Mouse (Mus musculus): ENCODE results near the gene Anp32a. TPM values are rescaled to one million over a fixed set of nuclear protein-coding genes. Genes with fewer than 3 reads are reported as not detected.
A peak's percentile ranks its signal among the peaks of the same experiment; 100 is the strongest.

Anp32a gene
- polyA plus RNA-seq, 1 experiment from 2014 or later, result 135 TPM

- WGBS, result 75% methylated on average over 6 of the region's 6 CpGs
- no peaks in the 10 kb centered on the region for H3K36me3 ChIP-seq (ENCODE audit: insufficient read depth)
- H3K4me3 ChIP-seq (ENCODE audit: low read depth, low read length), result no peak overlapping the region
- no peaks in the 10 kb centered on the region for H3K27me3 ChIP-seq (ENCODE audit: insufficient read depth, low read length)
- no peak for ATAC-seq (ENCODE audit: insufficient read depth)
- DNase-seq, result peak; percentile 0
- no peak for TF ChIP-seq CTCF (IDR thresholded peaks at IDR 0.05; ENCODE audit: low read depth)
- no peak overlapping the region for H3K27ac ChIP-seq (ENCODE audit: low read depth)
- H3K4me1 ChIP-seq (ENCODE audit: insufficient read depth), result peaks cover 8% of the 10 kb centered on the region
- no peaks in the 10 kb centered on the region for H3K9me3 ChIP-seq (ENCODE audit: low read depth, low read length)
- no peak overlapping the region for H3K4me2 ChIP-seq
- H3K9ac ChIP-seq, result no peak overlapping the region
These were observed 5.2 kb downstream of the Anp32a start for GRCm38 (mm10) chr9:62346388-62346679.

- H3K4me1 ChIP-seq (ENCODE audit: insufficient read depth), result peaks cover 8% of the 10 kb centered on the region
- no peak for TF ChIP-seq CTCF (IDR thresholded peaks at IDR 0.05; ENCODE audit: low read depth)
- no peak overlapping the region for H3K9ac ChIP-seq
- WGBS, result 80% methylated on average over 5 of the region's 5 CpGs
- H3K9me3 ChIP-seq (ENCODE audit: low read depth, low read length), result no peaks in the 10 kb centered on the region
- 0 out of 2 replicates have a peak, but pooled peaks cover 3% of the 10 kb centered on the region for H3K36me3 ChIP-seq (ENCODE audit: insufficient read depth)
- no peak for ATAC-seq (ENCODE audit: insufficient read depth)
- H3K4me2 ChIP-seq, result no peak overlapping the region
- DNase-seq, result peak; percentile 0
- no peaks in the 10 kb centered on the region for H3K27me3 ChIP-seq (ENCODE audit: insufficient read depth, low read length)
- no peak overlapping the region for H3K27ac ChIP-seq (ENCODE audit: low read depth)
- no peak overlapping the region for H3K4me3 ChIP-seq (ENCODE audit: low read depth, low read length)
These were observed 6.1 kb downstream of the Anp32a start for GRCm38 (mm10) chr9:62347201-62347600.

DNA sequence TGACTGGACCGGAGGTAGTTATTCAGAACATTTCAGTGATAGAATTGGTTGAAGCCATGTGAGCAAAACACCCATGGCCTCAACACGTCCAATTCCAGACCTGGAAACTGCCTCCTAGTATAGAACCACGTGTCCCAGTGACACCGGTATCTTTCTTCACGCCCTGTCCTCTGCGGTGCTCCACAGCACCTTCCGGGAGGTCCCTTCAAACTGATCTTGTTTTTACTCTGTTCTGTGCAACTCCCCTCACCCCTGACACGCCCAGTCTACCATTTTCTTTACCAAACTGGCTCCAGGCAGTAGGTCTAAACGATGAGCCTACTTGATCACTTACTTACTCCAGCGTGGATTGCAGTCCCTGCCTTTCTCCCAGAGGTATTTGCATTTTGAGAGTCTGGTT, 7.0 kb downstream of the Anp32a start:
- 79% methylated on average over 10 of the region's 10 CpGs for WGBS
- no peak for ATAC-seq (ENCODE audit: insufficient read depth)
- H3K4me1 ChIP-seq (ENCODE audit: insufficient read depth), result peaks cover 8% of the 10 kb centered on the region
- no peaks in the 10 kb centered on the region for H3K27me3 ChIP-seq (ENCODE audit: insufficient read depth, low read length)
- no peak overlapping the region for H3K9ac ChIP-seq
- no peaks in the 10 kb centered on the region for H3K9me3 ChIP-seq (ENCODE audit: low read depth, low read length)
- DNase-seq, result peak; percentile 0
- H3K4me3 ChIP-seq (ENCODE audit: low read depth, low read length), result no peak overlapping the region
- no peak for TF ChIP-seq CTCF (IDR thresholded peaks at IDR 0.05; ENCODE audit: low read depth)
- no peak overlapping the region for H3K4me2 ChIP-seq
- 0 out of 2 replicates have a peak, but pooled peaks cover 3% of the 10 kb centered on the region for H3K36me3 ChIP-seq (ENCODE audit: insufficient read depth)
- no peak overlapping the region for H3K27ac ChIP-seq (ENCODE audit: low read depth)

DNA sequence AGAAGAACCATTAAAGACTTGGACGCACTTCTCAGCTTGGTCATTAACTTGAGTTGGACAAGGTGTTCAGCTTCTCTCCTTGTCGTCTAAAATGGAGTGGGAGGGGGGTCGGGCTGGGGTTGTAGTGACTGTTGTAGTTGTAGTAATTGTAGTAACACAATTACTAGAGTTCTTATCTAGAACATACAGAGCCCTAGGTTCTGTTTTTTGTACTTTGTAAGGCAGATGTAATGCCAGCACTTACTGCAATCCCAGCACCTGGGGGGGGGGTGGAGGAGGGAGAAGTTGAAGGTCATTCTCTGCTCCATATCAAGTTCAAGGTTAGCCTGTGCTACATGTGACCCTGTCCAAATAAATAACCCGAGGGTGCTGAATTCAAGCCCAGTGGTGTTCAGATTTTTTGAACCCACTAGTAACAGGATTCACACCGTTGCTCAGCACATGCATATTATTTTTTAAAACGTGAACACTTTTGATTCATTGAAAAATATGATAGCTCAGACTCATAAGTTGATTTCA, 7.4 kb downstream of the Anp32a start:
- no peak for TF ChIP-seq CTCF (IDR thresholded peaks at IDR 0.05; ENCODE audit: low read depth)

DNA sequence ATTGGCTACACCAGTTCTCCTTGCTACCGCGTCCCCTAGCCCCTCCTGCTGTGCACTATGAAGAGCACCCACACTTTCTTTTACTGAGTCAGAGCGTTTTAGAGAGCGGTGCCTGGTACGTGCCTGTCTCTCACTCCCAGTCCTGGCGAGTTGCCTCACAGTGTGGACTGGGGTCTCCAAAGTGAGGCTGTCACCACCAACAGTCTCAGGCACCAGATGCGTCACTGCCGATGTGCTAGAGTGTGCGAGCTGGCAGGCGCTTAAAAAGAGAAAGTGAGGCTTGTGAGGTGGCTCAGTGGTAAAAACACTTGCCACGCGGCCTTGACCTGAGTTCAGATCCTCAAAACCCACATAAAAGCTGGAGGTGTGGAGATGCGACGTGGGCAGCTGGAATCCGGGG, 8.2 kb downstream of the Anp32a start:
- H3K27ac ChIP-seq (ENCODE audit: low read depth), result no peak overlapping the region
- 0 out of 2 replicates have a peak overlapping the region, but pooled peaks have one; percentile 1 for H3K4me2 ChIP-seq
- DNase-seq (peak; percentile 9), ATAC-seq (ENCODE audit: insufficient read depth) (no peak; the same call in 1 of the 2 replicates)
- peaks cover 8% of the 10 kb centered on the region for H3K4me1 ChIP-seq (ENCODE audit: insufficient read depth)
- no peak overlapping the region for H3K9ac ChIP-seq
- 45% methylated on average over 15 of the region's 15 CpGs for WGBS
- no peak overlapping the region for H3K4me3 ChIP-seq (ENCODE audit: low read depth, low read length)
- no peaks in the 10 kb centered on the region for H3K9me3 ChIP-seq (ENCODE audit: low read depth, low read length)
- H3K27me3 ChIP-seq (ENCODE audit: insufficient read depth, low read length), result no peaks in the 10 kb centered on the region
- 0 out of 2 replicates have a peak, but pooled peaks cover 3% of the 10 kb centered on the region for H3K36me3 ChIP-seq (ENCODE audit: insufficient read depth)
- no peak for TF ChIP-seq CTCF (IDR thresholded peaks at IDR 0.05; ENCODE audit: low read depth)

More for the DNA sequence above, 7.4 kb downstream of the Anp32a start:
- no peaks in the 10 kb centered on the region for H3K27me3 ChIP-seq (ENCODE audit: insufficient read depth, low read length)
- no peak overlapping the region for H3K4me2 ChIP-seq
- H3K4me3 ChIP-seq (ENCODE audit: low read depth, low read length), result no peak overlapping the region
- H3K4me1 ChIP-seq (ENCODE audit: insufficient read depth), result peaks cover 8% of the 10 kb centered on the region
- H3K9ac ChIP-seq, result no peak overlapping the region
- 53% methylated on average over 6 of the region's 6 CpGs for WGBS
- no peaks in the 10 kb centered on the region for H3K9me3 ChIP-seq (ENCODE audit: low read depth, low read length)
- DNase-seq (peak; percentile 0), ATAC-seq (ENCODE audit: insufficient read depth) (no peak)
- H3K27ac ChIP-seq (ENCODE audit: low read depth), result no peak overlapping the region
- 0 out of 2 replicates have a peak, but pooled peaks cover 3% of the 10 kb centered on the region for H3K36me3 ChIP-seq (ENCODE audit: insufficient read depth)

- TF ChIP-seq CTCF (IDR thresholded peaks at IDR 0.05; ENCODE audit: low read depth), result no peak
- 0 out of 2 replicates have a peak, but pooled peaks have one; percentile 32 for ATAC-seq (ENCODE audit: insufficient read depth)
- Histone ChIP-seq H3K4me2 (peak overlapping the region; percentile 40; the same call in 1 of the 2 replicates), H3K27ac (ENCODE audit: low read depth) (no peak overlapping the region), H3K4me1 (ENCODE audit: insufficient read depth) (peaks cover 2% of the 10 kb centered on the region; the same call in 1 of the 2 replicates), H3K4me3 (ENCODE audit: low read depth, low read length) (no peak overlapping the region), H3K9me3 (ENCODE audit: low read depth, low read length) (no peaks in the 10 kb centered on the region), H3K36me3 (ENCODE audit: insufficient read depth) (peaks cover 13% of the 10 kb centered on the region; the same call in 1 of the 2 replicates), H3K9ac (no peak overlapping the region), H3K27me3 (ENCODE audit: insufficient read depth, low read length) (no peaks in the 10 kb centered on the region)
- WGBS, result 47% methylated on average over 2 of the region's 2 CpGs
- no peak for DNase-seq
These were observed 9.6 kb downstream of the Anp32a start for GRCm38 (mm10) chr9:62350721-62351120.

GRCm38 (mm10) chr9:62351200-62351599, 10.1 kb downstream of the Anp32a start:
- Histone ChIP-seq H3K9ac (no peak overlapping the region), H3K4me2 (peak overlapping the region; percentile 25; the same call in 1 of the 2 replicates), H3K4me1 (ENCODE audit: insufficient read depth) (peaks cover 2% of the 10 kb centered on the region; the same call in 1 of the 2 replicates), H3K9me3 (ENCODE audit: low read depth, low read length) (no peaks in the 10 kb centered on the region), H3K4me3 (ENCODE audit: low read depth, low read length) (no peak overlapping the region), H3K27ac (ENCODE audit: low read depth) (peak overlapping the region; percentile 3; the same call in 1 of the 2 replicates), H3K36me3 (ENCODE audit: insufficient read depth) (peaks cover 18% of the 10 kb centered on the region; the same call in 1 of the 2 replicates), H3K27me3 (ENCODE audit: insufficient read depth, low read length) (no peaks in the 10 kb centered on the region)
- DNase-seq, result peak; percentile 73
- no peak for ATAC-seq (ENCODE audit: insufficient read depth)
- 21% methylated on average over 3 of the region's 4 CpGs for WGBS
- no peak for TF ChIP-seq CTCF (IDR thresholded peaks at IDR 0.05; ENCODE audit: low read depth)

Measured in lung, embryonic 14.5 days (tissue).